Mouse (Mus musculus): ENCODE data around the gene Myog. TPM values are rescaled to one million over a fixed set of nuclear protein-coding genes. Genes with fewer than 3 reads are reported as not detected.
A peak's percentile ranks its signal among the peaks of the same experiment; 100 is the strongest.

The Myog gene
- polyA plus RNA-seq, 1 experiment, result 1.3 TPM

- no peak for DNase-seq (ENCODE audit: low read depth)
- no peak for TF ChIP-seq CTCF (IDR thresholded peaks at IDR 0.05; ENCODE audit: borderline replicate concordance, extremely low read depth, insufficient read depth, insufficient read length)
- TF ChIP-seq POLR2A (IDR thresholded peaks at IDR 0.05; ENCODE audit: borderline replicate concordance, extremely low read depth, insufficient read depth, insufficient read length, poor library complexity, severe bottlenecking), result no peak
These were observed 19.8 kb upstream of the Myog start for GRCm38 (mm10) chr1:134270026-134270425.

GRCm38 (mm10) chr1:134272754-134273250 is 17.0 kb upstream of the Myog start:
- TF ChIP-seq POLR2A (IDR thresholded peaks at IDR 0.05; ENCODE audit: borderline replicate concordance, extremely low read depth, insufficient read depth, insufficient read length, poor library complexity, severe bottlenecking), result no peak
- TF ChIP-seq CTCF (IDR thresholded peaks at IDR 0.05; ENCODE audit: borderline replicate concordance, extremely low read depth, insufficient read depth, insufficient read length), result no peak
- DNase-seq (ENCODE audit: low read depth), result no peak

DNA sequence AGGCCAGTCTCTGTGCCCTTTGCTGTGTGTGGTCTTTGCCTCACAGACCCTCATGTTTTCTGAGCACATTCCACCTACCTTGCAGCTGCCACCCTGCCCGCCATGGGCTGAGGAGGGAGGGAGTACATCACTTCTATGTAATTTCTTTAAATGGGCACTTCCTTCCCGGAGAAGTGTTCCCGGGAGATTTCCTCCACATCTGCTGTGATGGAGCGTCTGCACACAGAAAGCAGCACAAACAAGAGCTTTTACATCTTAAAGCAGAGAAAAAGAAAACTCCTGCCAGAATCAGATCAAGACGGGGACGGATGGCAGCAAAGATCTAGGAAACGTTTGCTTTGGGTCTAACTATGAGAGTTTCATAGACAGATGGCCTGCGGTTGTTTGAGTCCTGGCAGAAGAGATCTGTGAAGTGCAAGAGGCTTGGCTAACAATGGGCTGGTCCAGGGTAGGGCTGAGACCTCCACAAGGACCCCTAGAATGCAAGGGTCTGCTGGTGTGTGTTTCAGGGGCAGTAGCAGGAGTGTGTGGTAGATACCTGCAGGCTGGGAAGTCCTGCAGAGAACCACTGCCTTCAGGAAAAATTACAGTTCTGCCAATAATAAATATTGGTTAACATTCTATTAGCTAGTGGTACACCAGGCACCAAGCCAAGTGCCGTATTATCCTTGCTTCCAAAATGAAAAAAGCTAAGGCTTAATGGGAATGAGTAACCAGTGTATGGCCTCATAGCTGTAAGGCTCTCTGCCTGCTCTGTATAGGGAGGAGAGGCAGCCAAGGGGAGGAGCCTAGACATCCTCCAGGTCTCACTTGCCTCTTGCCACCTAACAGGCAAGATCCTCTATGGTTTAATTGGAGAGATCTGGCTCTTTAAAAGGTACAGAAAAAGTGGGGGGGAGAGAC is 16.0 kb upstream of the Myog start:
- TF ChIP-seq POLR2A (IDR thresholded peaks at IDR 0.05; ENCODE audit: borderline replicate concordance, extremely low read depth, insufficient read depth, insufficient read length, poor library complexity, severe bottlenecking) (no peak), CTCF (IDR thresholded peaks at IDR 0.05; ENCODE audit: borderline replicate concordance, extremely low read depth, insufficient read depth, insufficient read length) (no peak)
- DNase-seq (ENCODE audit: low read depth), result peak; percentile 68

GRCm38 (mm10) chr1:134274483-134274920 is 15.3 kb upstream of the Myog start:
- TF ChIP-seq POLR2A (IDR thresholded peaks at IDR 0.05; ENCODE audit: borderline replicate concordance, extremely low read depth, insufficient read depth, insufficient read length, poor library complexity, severe bottlenecking) (no peak), CTCF (IDR thresholded peaks at IDR 0.05; ENCODE audit: borderline replicate concordance, extremely low read depth, insufficient read depth, insufficient read length) (no peak)
- peak; percentile 57 for DNase-seq (ENCODE audit: low read depth)

GRCm38 (mm10) chr1:134275616-134276464 is 13.9 kb upstream of the Myog start:
- DNase-seq (ENCODE audit: low read depth), result peak; percentile 45
- no peak for TF ChIP-seq POLR2A (IDR thresholded peaks at IDR 0.05; ENCODE audit: borderline replicate concordance, extremely low read depth, insufficient read depth, insufficient read length, poor library complexity, severe bottlenecking)
- TF ChIP-seq CTCF (IDR thresholded peaks at IDR 0.05; ENCODE audit: borderline replicate concordance, extremely low read depth, insufficient read depth, insufficient read length), result no peak

DNA sequence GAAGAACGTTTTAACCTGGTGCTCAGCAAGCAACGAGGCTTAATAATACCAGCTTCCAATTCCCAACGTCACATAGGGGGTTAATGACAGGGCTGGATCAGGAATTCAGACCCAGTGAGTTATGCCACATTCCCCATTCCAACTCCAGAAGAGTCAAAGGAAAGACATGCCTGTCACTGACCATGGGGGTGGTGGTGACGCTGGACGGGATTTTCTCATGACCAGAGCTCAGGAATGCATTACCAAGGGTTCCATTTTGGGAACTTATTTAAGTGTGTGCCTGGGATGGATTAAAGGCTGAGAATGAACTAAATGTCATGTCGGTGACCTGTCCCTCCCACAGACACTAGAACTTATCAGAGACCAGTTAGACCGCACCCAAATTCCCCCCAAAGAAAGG is 13.0 kb upstream of the Myog start:
- TF ChIP-seq CTCF (IDR thresholded peaks at IDR 0.05; ENCODE audit: borderline replicate concordance, extremely low read depth, insufficient read depth, insufficient read length) (no peak), POLR2A (IDR thresholded peaks at IDR 0.05; ENCODE audit: borderline replicate concordance, extremely low read depth, insufficient read depth, insufficient read length, poor library complexity, severe bottlenecking) (no peak)
- no peak for DNase-seq (ENCODE audit: low read depth)

GRCm38 (mm10) chr1:134280174-134280573 is 9.6 kb upstream of the Myog start:
- DNase-seq (ENCODE audit: low read depth), result no peak
- no peak for TF ChIP-seq CTCF (IDR thresholded peaks at IDR 0.05; ENCODE audit: borderline replicate concordance, extremely low read depth, insufficient read depth, insufficient read length)
- no peak for TF ChIP-seq POLR2A (IDR thresholded peaks at IDR 0.05; ENCODE audit: borderline replicate concordance, extremely low read depth, insufficient read depth, insufficient read length, poor library complexity, severe bottlenecking)

DNA sequence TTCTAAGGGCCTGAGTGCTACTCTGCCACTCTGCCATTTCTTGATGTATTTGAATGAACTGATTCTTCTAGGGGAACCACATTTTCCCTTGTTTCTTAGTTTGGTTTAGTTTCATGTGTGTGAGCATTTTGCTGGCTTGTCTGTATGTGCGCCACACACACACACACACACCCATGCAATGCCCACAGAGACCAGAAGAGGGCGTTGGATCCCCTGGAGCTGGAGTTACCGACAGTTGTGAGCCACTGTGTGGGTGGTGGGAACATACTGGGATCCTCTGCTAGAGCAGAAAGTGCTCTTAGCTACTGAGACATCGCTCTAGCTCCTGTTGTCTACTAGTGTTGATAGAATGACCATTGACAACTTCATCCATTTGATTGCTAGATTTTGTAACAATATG is 8.2 kb upstream of the Myog start:
- no peak for DNase-seq (ENCODE audit: low read depth)
- TF ChIP-seq POLR2A (IDR thresholded peaks at IDR 0.05; ENCODE audit: borderline replicate concordance, extremely low read depth, insufficient read depth, insufficient read length, poor library complexity, severe bottlenecking) (no peak), CTCF (IDR thresholded peaks at IDR 0.05; ENCODE audit: borderline replicate concordance, extremely low read depth, insufficient read depth, insufficient read length) (0 out of 2 replicates have a peak, but pooled peaks have one; percentile 4)

DNA sequence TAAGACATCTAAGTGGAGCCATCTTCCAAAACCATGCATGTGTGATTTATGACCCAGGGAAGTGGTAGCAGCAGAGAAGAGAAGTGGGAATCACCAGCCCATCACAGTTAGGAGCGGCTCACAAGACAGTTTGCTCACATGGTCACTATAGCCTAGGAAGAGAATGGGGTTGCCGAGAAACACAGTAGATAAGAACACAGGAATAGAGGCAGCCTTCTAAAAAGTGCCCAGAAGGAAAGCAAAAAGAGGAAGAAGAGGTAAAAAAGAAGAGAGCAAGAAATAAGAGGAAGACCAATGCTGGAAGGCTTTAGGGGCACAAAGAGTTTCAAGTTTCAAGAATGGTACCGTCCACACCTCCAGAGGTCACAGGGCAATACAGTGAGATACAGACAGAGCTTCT is 7.4 kb upstream of the Myog start:
- TF ChIP-seq POLR2A (IDR thresholded peaks at IDR 0.05; ENCODE audit: borderline replicate concordance, extremely low read depth, insufficient read depth, insufficient read length, poor library complexity, severe bottlenecking), result no peak
- TF ChIP-seq CTCF (IDR thresholded peaks at IDR 0.05; ENCODE audit: borderline replicate concordance, extremely low read depth, insufficient read depth, insufficient read length), result no peak
- no peak for DNase-seq (ENCODE audit: low read depth)

GRCm38 (mm10) chr1:134283108-134283507 is 6.7 kb upstream of the Myog start:
- TF ChIP-seq CTCF (IDR thresholded peaks at IDR 0.05; ENCODE audit: borderline replicate concordance, extremely low read depth, insufficient read depth, insufficient read length) (no peak), POLR2A (IDR thresholded peaks at IDR 0.05; ENCODE audit: borderline replicate concordance, extremely low read depth, insufficient read depth, insufficient read length, poor library complexity, severe bottlenecking) (no peak)
- DNase-seq (ENCODE audit: low read depth), result no peak
